Mouse (Mus musculus) G1E (cell line): ENCODE data around the gene Arfip1.

Experiments used
- CTCF ChIP-seq: IDR thresholded peaks from 2 replicates; pipeline ENCODE4 v1.5.1; 2012; ENCODE audit warnings: low read depth, low read length, inconsistent platforms, mixed read lengths
- GATA1 ChIP-seq: IDR thresholded peaks from 2 replicates; pipeline ENCODE4 v1.6.1; 2012; ENCODE audit warnings: borderline replicate concordance, low read length, inconsistent platforms, mixed read lengths
- POLR2AphosphoS5 ChIP-seq: IDR thresholded peaks from 2 replicates; pipeline ENCODE4 v1.6.1; 2012; ENCODE audit warnings: low read depth, low read length, inconsistent platforms; ENCODE audit not compliant: insufficient replicate concordance
- TAL1 ChIP-seq: conservative IDR thresholded peaks from 2 replicates; pipeline ENCODE4 v1.6.1; 2012; ENCODE audit warnings: low read depth, low read length, inconsistent platforms, mixed read lengths

DNA sequence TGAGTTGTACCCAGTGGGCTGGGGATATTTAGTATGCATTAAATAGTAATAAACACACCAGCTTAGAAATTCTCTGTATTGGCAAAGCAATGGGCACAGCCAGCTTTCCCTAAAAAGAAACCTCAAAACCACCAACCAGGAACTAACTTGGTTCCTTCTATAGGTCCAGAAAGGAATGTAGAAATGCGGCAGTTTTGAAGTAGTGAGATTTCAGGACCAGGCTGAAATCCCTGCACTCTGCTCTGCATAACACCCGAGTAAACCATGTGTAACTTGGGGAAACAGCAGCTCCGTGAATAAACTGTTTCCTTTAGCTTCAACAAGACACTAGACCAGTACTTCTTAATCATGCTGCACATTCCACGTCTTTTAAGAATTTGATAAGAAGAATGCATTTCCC is 1.7 kb downstream of the Arfip1 start:
- TF ChIP-seq CTCF (no peak), TAL1 (no peak), GATA1 (no peak), POLR2AphosphoS5 (no peak)
